Mouse (Mus musculus) kidney, adult 2 months (tissue): ENCODE results near the gene Pbld2. TPM values are rescaled to one million over a fixed set of nuclear protein-coding genes. Genes with fewer than 3 reads are reported as not detected.

Experiments used
- DNase-seq: peaks from one replicate; pipeline ENCODE4 v3.0.0; 2021
- H3K27ac ChIP-seq: fragments of 200-500 bp; 2 replicates; pipeline ENCODE4 v1.5.1; 2012; ENCODE audit warnings: low read depth, low read length, control low read depth, inconsistent platforms; ENCODE audit not compliant: insufficient read depth
- H3K27me3 ChIP-seq: fragments of 200-500 bp; replicated peaks from 2 replicates; pipeline ENCODE4 v1.6.1; 2012; ENCODE audit warnings: mild to moderate bottlenecking, moderate library complexity, low read length, inconsistent platforms; ENCODE audit not compliant: control insufficient read depth, insufficient read depth
- H3K36me3 ChIP-seq: fragments of 200-500 bp; 2 replicates; pipeline ENCODE4 v1.6.1; 2012; ENCODE audit warnings: mild to moderate bottlenecking, moderate library complexity, low read length, inconsistent platforms; ENCODE audit not compliant: control insufficient read depth, insufficient read depth
- H3K4me1 ChIP-seq: fragments of 200-500 bp; 2 replicates; pipeline ENCODE4 v1.6.1; 2011; ENCODE audit warnings: low read length; ENCODE audit not compliant: control insufficient read depth, insufficient read depth
- H3K4me3 ChIP-seq: fragments of 200-500 bp; 2 replicates; pipeline ENCODE4 v1.5.1; 2011; ENCODE audit warnings: mild to moderate bottlenecking, low read depth, low read length, control low read depth; ENCODE audit not compliant: insufficient read depth
- CTCF ChIP-seq: fragments of 200-500 bp; conservative IDR thresholded peaks from 2 replicates; pipeline ENCODE4 v1.5.1; 2011; ENCODE audit warnings: low read depth, mild to moderate bottlenecking, control low read depth, low read length, moderate library complexity, mixed read lengths; ENCODE audit not compliant: insufficient read depth, insufficient read length
- POLR2A ChIP-seq: fragments of 200-500 bp; IDR thresholded peaks from one replicate; pipeline ENCODE4 v1.6.1; 2011; ENCODE audit warnings: low read depth, low read length, control low read depth
- WGBS: fragments of 180-500 bp; shearing (Covaris S2); methylation state at CpG from one replicate; pipeline ENCODE4 v1.1.7; 2018; 5-methylcytosine and 5-hydroxymethylcytosine counted together
- polyA plus RNA-seq: library from polyadenylated mRNA; depleted of rRNA; stranded (reverse); fragments of >200 nt; gene quantifications from 2 replicates; pipeline ENCODE4 v1.2.3, GENCODE M21; 2012

Pbld2 gene
- polyA plus RNA-seq, 1 experiment, result 22.4 TPM

- no peaks in the 10 kb centered on the region for H3K27me3 ChIP-seq
- 80% methylated on average over 7 of the region's 9 CpGs for WGBS
- no peak overlapping the region for H3K27ac ChIP-seq
- no peak overlapping the region for H3K4me3 ChIP-seq
- no peak for DNase-seq
- TF ChIP-seq POLR2A (no peak), CTCF (no peak)
- H3K4me1 ChIP-seq, result no peaks in the 10 kb centered on the region
- H3K36me3 ChIP-seq, result peaks cover 1% of the 10 kb centered on the region
These were observed 30.1 kb upstream of the Pbld2 start for GRCm38 (mm10) chr10:62993991-62994390.

GRCm38 (mm10) chr10:63000584-63000983 is 23.5 kb upstream of the Pbld2 start:
- WGBS, result 55% methylated on average over 9 of the region's 9 CpGs

GRCm38 (mm10) chr10:63003252-63003651 is 20.9 kb upstream of the Pbld2 start:
- Histone ChIP-seq H3K27me3 (no peaks in the 10 kb centered on the region), H3K27ac (no peak overlapping the region), H3K4me1 (no peaks in the 10 kb centered on the region), H3K36me3 (peaks cover 9% of the 10 kb centered on the region), H3K4me3 (no peak overlapping the region)
- WGBS, result 64% methylated on average over 9 of the region's 9 CpGs
- no peak for DNase-seq
- TF ChIP-seq CTCF (no peak), POLR2A (no peak)

More at GRCm38 (mm10) chr10:63000584-63000983, 23.5 kb upstream of the Pbld2 start:
- Histone ChIP-seq H3K27ac (no peak overlapping the region), H3K4me1 (no peaks in the 10 kb centered on the region), H3K27me3 (no peaks in the 10 kb centered on the region), H3K36me3 (peaks cover 7% of the 10 kb centered on the region), H3K4me3 (no peak overlapping the region)
- no peak for DNase-seq
- TF ChIP-seq POLR2A, result no peak
- no peak for TF ChIP-seq CTCF

GRCm38 (mm10) chr10:63004556-63004955 is 19.6 kb upstream of the Pbld2 start:
- no peak overlapping the region for H3K27ac ChIP-seq
- no peaks in the 10 kb centered on the region for H3K27me3 ChIP-seq
- peaks cover 10% of the 10 kb centered on the region for H3K36me3 ChIP-seq
- DNase-seq, result no peak
- H3K4me1 ChIP-seq, result no peaks in the 10 kb centered on the region
- H3K4me3 ChIP-seq, result no peak overlapping the region
- TF ChIP-seq CTCF (no peak), POLR2A (no peak)
- WGBS, result 91% methylated on average over 9 of the region's 9 CpGs

- H3K4me3 ChIP-seq, result no peak overlapping the region
- H3K36me3 ChIP-seq, result peaks cover 11% of the 10 kb centered on the region
- WGBS, result 50% methylated on average over 3 of the region's 3 CpGs
- no peak for DNase-seq
- TF ChIP-seq CTCF, result no peak
- TF ChIP-seq POLR2A, result no peak
- no peaks in the 10 kb centered on the region for H3K4me1 ChIP-seq
- no peaks in the 10 kb centered on the region for H3K27me3 ChIP-seq
- no peak overlapping the region for H3K27ac ChIP-seq
These were observed 15.9 kb upstream of the Pbld2 start for GRCm38 (mm10) chr10:63008193-63008592.

GRCm38 (mm10) chr10:63010268-63010667 is 13.8 kb upstream of the Pbld2 start:
- 83% methylated on average over 4 of the region's 4 CpGs for WGBS
- no peak overlapping the region for H3K4me3 ChIP-seq
- no peaks in the 10 kb centered on the region for H3K4me1 ChIP-seq
- TF ChIP-seq POLR2A, result no peak
- no peak for TF ChIP-seq CTCF
- DNase-seq, result no peak
- H3K27me3 ChIP-seq, result no peaks in the 10 kb centered on the region
- H3K36me3 ChIP-seq, result peaks cover 8% of the 10 kb centered on the region
- no peak overlapping the region for H3K27ac ChIP-seq

- TF ChIP-seq POLR2A (no peak), CTCF (no peak)
- WGBS, result 86% methylated on average over 6 of the region's 6 CpGs
- Histone ChIP-seq H3K27ac (no peak overlapping the region), H3K4me1 (no peaks in the 10 kb centered on the region), H3K36me3 (peaks cover 11% of the 10 kb centered on the region), H3K27me3 (no peaks in the 10 kb centered on the region), H3K4me3 (no peak overlapping the region)
- no peak for DNase-seq
These were observed 12.6 kb upstream of the Pbld2 start for GRCm38 (mm10) chr10:63011556-63011955.

GRCm38 (mm10) chr10:63013476-63013875 is 10.6 kb upstream of the Pbld2 start:
- Histone ChIP-seq H3K27me3 (no peaks in the 10 kb centered on the region), H3K4me1 (no peaks in the 10 kb centered on the region), H3K4me3 (no peak overlapping the region), H3K36me3 (peaks cover 16% of the 10 kb centered on the region), H3K27ac (no peak overlapping the region)
- no peak for DNase-seq
- no peak for TF ChIP-seq POLR2A
- WGBS, result 69% methylated on average over 3 of the region's 3 CpGs
